Mouse (Mus musculus) kidney, adult 2 months (tissue): ENCODE data around the gene Pls3. TPM values are rescaled to one million over a fixed set of nuclear protein-coding genes. Genes with fewer than 3 reads are reported as not detected.

ENCODE experiments used
- DNase-seq: peaks from one replicate; pipeline ENCODE4 v3.0.0; 2021
- H3K27ac ChIP-seq: fragments of 200-500 bp; 2 replicates; pipeline ENCODE4 v1.5.1; 2012; ENCODE audit warnings: low read depth, low read length, control low read depth, inconsistent platforms; ENCODE audit not compliant: insufficient read depth
- H3K27me3 ChIP-seq: fragments of 200-500 bp; replicated peaks from 2 replicates; pipeline ENCODE4 v1.6.1; 2012; ENCODE audit warnings: mild to moderate bottlenecking, moderate library complexity, low read length, inconsistent platforms; ENCODE audit not compliant: control insufficient read depth, insufficient read depth
- H3K36me3 ChIP-seq: fragments of 200-500 bp; 2 replicates; pipeline ENCODE4 v1.6.1; 2012; ENCODE audit warnings: mild to moderate bottlenecking, moderate library complexity, low read length, inconsistent platforms; ENCODE audit not compliant: control insufficient read depth, insufficient read depth
- H3K4me1 ChIP-seq: fragments of 200-500 bp; 2 replicates; pipeline ENCODE4 v1.6.1; 2011; ENCODE audit warnings: low read length; ENCODE audit not compliant: control insufficient read depth, insufficient read depth
- H3K4me3 ChIP-seq: fragments of 200-500 bp; 2 replicates; pipeline ENCODE4 v1.5.1; 2011; ENCODE audit warnings: mild to moderate bottlenecking, low read depth, low read length, control low read depth; ENCODE audit not compliant: insufficient read depth
- CTCF ChIP-seq: fragments of 200-500 bp; conservative IDR thresholded peaks from 2 replicates; pipeline ENCODE4 v1.5.1; 2011; ENCODE audit warnings: low read depth, mild to moderate bottlenecking, control low read depth, low read length, moderate library complexity, mixed read lengths; ENCODE audit not compliant: insufficient read depth, insufficient read length
- POLR2A ChIP-seq: fragments of 200-500 bp; IDR thresholded peaks from one replicate; pipeline ENCODE4 v1.6.1; 2011; ENCODE audit warnings: low read depth, low read length, control low read depth
- WGBS: fragments of 180-500 bp; shearing (Covaris S2); methylation state at CpG from one replicate; pipeline ENCODE4 v1.1.7; 2018; 5-methylcytosine and 5-hydroxymethylcytosine counted together
- polyA plus RNA-seq: library from polyadenylated mRNA; depleted of rRNA; stranded (reverse); fragments of >200 nt; gene quantifications from 2 replicates; pipeline ENCODE4 v1.2.3, GENCODE M21; 2012; rRNA removed

Pls3 gene
- polyA plus RNA-seq, result 12.6 and 15.7 TPM in 2 replicates

GRCm38 (mm10) chrX:75874332-75875291 lies at the start of gene Pls3:
Gene Pls3, minus strand, starts transcription at chrX:75875182.
- TF ChIP-seq POLR2A (peak; percentile 71), CTCF (no peak)
- Histone ChIP-seq H3K27me3 (no peaks in the 10 kb centered on the region), H3K36me3 (no peaks in the 10 kb centered on the region), H3K4me3 (peak within 1 kb of the TSS; percentile 79), H3K4me1 (peaks cover 5% of the 10 kb centered on the region; the same call in 1 of the 2 replicates), H3K27ac (peak within 1 kb of the TSS; percentile 88)
- DNase-seq, result peak; percentile 93
- under 1% methylated on average over 31 of the region's 45 CpGs for WGBS

GRCm38 (mm10) chrX:75895716-75896115 lies 20.7 kb upstream of the Pls3 start:
- H3K4me3 ChIP-seq, result no peak overlapping the region
- H3K27me3 ChIP-seq, result no peaks in the 10 kb centered on the region
- 20% methylated on average over 6 of the region's 6 CpGs for WGBS
- H3K27ac ChIP-seq, result no peak overlapping the region
- no peaks in the 10 kb centered on the region for H3K36me3 ChIP-seq
- TF ChIP-seq POLR2A (no peak), CTCF (no peak)
- no peaks in the 10 kb centered on the region for H3K4me1 ChIP-seq
- DNase-seq, result peak; percentile 35

- Histone ChIP-seq H3K27me3 (no peaks in the 10 kb centered on the region), H3K36me3 (no peaks in the 10 kb centered on the region), H3K4me3 (no peak overlapping the region), H3K4me1 (peaks cover 5% of the 10 kb centered on the region; the same call in 1 of the 2 replicates), H3K27ac (0 out of 2 replicates have a peak overlapping the region, but pooled peaks have one; percentile 35)
- DNase-seq, result no peak
- 12% methylated on average over 5 of the region's 5 CpGs for WGBS
- no peak for TF ChIP-seq POLR2A
These were observed 584 bp upstream of the Pls3 start for GRCm38 (mm10) chrX:75875566-75875965.

GRCm38 (mm10) chrX:75873813-75874212 lies 1.2 kb downstream of the Pls3 start:
- TF ChIP-seq POLR2A (no peak), CTCF (0 out of 2 replicates have a peak, but pooled peaks have one; percentile 23)
- Histone ChIP-seq H3K36me3 (no peaks in the 10 kb centered on the region), H3K27me3 (no peaks in the 10 kb centered on the region), H3K4me3 (peak overlapping the region; percentile 79), H3K4me1 (peaks cover 5% of the 10 kb centered on the region; the same call in 1 of the 2 replicates), H3K27ac (peak overlapping the region; percentile 41; the same call in 1 of the 2 replicates)
- peak; percentile 28 for DNase-seq
- WGBS, result 3% methylated on average over 14 of the region's 15 CpGs

GRCm38 (mm10) chrX:75873253-75873652 lies 1.7 kb downstream of the Pls3 start:
- H3K4me1 ChIP-seq, result peaks cover 5% of the 10 kb centered on the region; the same call in 1 of the 2 replicates
- no peaks in the 10 kb centered on the region for H3K27me3 ChIP-seq
- no peaks in the 10 kb centered on the region for H3K36me3 ChIP-seq
- no peak overlapping the region for H3K27ac ChIP-seq
- H3K4me3 ChIP-seq, result peak overlapping the region; percentile 79; the same call in 1 of the 2 replicates
- WGBS, result 52% methylated on average over 4 of the region's 4 CpGs
- no peak for DNase-seq
- TF ChIP-seq CTCF, result no peak
- no peak for TF ChIP-seq POLR2A

GRCm38 (mm10) chrX:75871855-75872254 lies 3.1 kb downstream of the Pls3 start:
- H3K4me1 ChIP-seq, result peaks cover 5% of the 10 kb centered on the region; the same call in 1 of the 2 replicates
- TF ChIP-seq CTCF (no peak), POLR2A (no peak)
- H3K36me3 ChIP-seq, result no peaks in the 10 kb centered on the region
- no peak overlapping the region for H3K4me3 ChIP-seq
- 73% methylated on average over 2 of the region's 2 CpGs for WGBS
- no peak for DNase-seq
- no peak overlapping the region for H3K27ac ChIP-seq
- no peaks in the 10 kb centered on the region for H3K27me3 ChIP-seq

GRCm38 (mm10) chrX:75861715-75862114 lies 13.3 kb downstream of the Pls3 start:
- no peak overlapping the region for H3K4me3 ChIP-seq
- no peak overlapping the region for H3K27ac ChIP-seq
- no peaks in the 10 kb centered on the region; the same call in 1 of the 2 replicates for H3K4me1 ChIP-seq
- 80% methylated on average over 3 of the region's 3 CpGs for WGBS
- DNase-seq, result no peak
- no peaks in the 10 kb centered on the region for H3K27me3 ChIP-seq
- no peaks in the 10 kb centered on the region for H3K36me3 ChIP-seq
- TF ChIP-seq CTCF (no peak), POLR2A (no peak)
